Mouse (Mus musculus) forebrain, embryonic 16.5 days (tissue): ENCODE measurements around the gene Gdap1l1. TPM values are rescaled to one million over a fixed set of nuclear protein-coding genes. Genes with fewer than 3 reads are reported as not detected.

ENCODE experiments used
- ATAC-seq: fragments of 200-750 bp; cut with Nextera tagmentation; 2 replicates; pipeline ENCODE4 v1.8.0; 2017; ENCODE audit warnings: mild to moderate bottlenecking, moderate library complexity
- H3K27ac ChIP-seq: fragments of 300-500 bp; sonication (generic); 2 replicates; pipeline ENCODE4 v1.5.1; 2014; ENCODE audit warnings: low read length, control low read depth
- H3K27me3 ChIP-seq: fragments of 300-500 bp; sonication (generic); replicated peaks from 2 replicates; pipeline ENCODE4 v1.6.1; 2014; ENCODE audit warnings: low read length; ENCODE audit not compliant: control insufficient read depth, insufficient read depth
- H3K36me3 ChIP-seq: fragments of 300-500 bp; sonication (generic); 2 replicates; pipeline ENCODE4 v1.6.1; 2014; ENCODE audit not compliant: control insufficient read depth, insufficient read depth
- H3K4me1 ChIP-seq: fragments of 300-500 bp; sonication (generic); replicated peaks from 2 replicates; pipeline ENCODE4 v1.6.1; 2014; ENCODE audit warnings: low read length; ENCODE audit not compliant: control insufficient read depth, insufficient read depth
- H3K4me2 ChIP-seq: fragments of 300-500 bp; sonication (generic); 2 replicates; pipeline ENCODE4 v1.6.1; 2014; ENCODE audit warnings: mild to moderate bottlenecking, low read length, control low read depth
- H3K4me3 ChIP-seq: fragments of 300-500 bp; sonication (generic); replicated peaks from 2 replicates; pipeline ENCODE4 v1.5.1; 2014; ENCODE audit warnings: mild to moderate bottlenecking, low read length, control low read depth
- H3K9ac ChIP-seq: fragments of 300-500 bp; sonication (generic); replicated peaks from 2 replicates; pipeline ENCODE4 v1.6.1; 2014; ENCODE audit warnings: low read depth, low read length, control low read depth
- H3K9me3 ChIP-seq: fragments of 300-500 bp; sonication (generic); 2 replicates; pipeline ENCODE4 v1.6.1; 2016; ENCODE audit warnings: low read length; ENCODE audit not compliant: control insufficient read depth
- WGBS: fragments of 180-500 bp; shearing (Covaris S2); extraction: QIAGEN DNeasy Blood & Tissue Kit; methylation state at CpG from one replicate; pipeline ENCODE4 v1.1.7; 2014; 5-methylcytosine and 5-hydroxymethylcytosine counted together
- polyA plus RNA-seq: library from polyadenylated mRNA; unstranded; fragments of >200 nt; fragmentation: Nextera tagmentation; extraction: Ambion mirVana; gene quantifications from 2 replicates; pipeline ENCODE4 v1.2.1, GENCODE M21; 2015

Gdap1l1 gene
- polyA plus RNA-seq, 1 experiment from 2014 or later: 124 TPM

- peak overlapping the region; percentile 85 for H3K9ac ChIP-seq
- peak; percentile 100 for ATAC-seq
- no peaks in the 10 kb centered on the region for H3K27me3 ChIP-seq
- H3K36me3 ChIP-seq: peaks cover 3% of the 10 kb centered on the region
- peaks cover 28% of the 10 kb centered on the region for H3K4me1 ChIP-seq
- peak overlapping the region; percentile 88 for H3K27ac ChIP-seq
- H3K4me3 ChIP-seq: peak overlapping the region; percentile 94
- no peaks in the 10 kb centered on the region for H3K9me3 ChIP-seq
- peak overlapping the region; percentile 82 for H3K4me2 ChIP-seq
- under 1% methylated on average over 71 of the region's 71 CpGs for WGBS
These were observed 18.8 kb upstream of the Gdap1l1 start for GRCm38 (mm10) chr2:163419346-163420045.

DNA sequence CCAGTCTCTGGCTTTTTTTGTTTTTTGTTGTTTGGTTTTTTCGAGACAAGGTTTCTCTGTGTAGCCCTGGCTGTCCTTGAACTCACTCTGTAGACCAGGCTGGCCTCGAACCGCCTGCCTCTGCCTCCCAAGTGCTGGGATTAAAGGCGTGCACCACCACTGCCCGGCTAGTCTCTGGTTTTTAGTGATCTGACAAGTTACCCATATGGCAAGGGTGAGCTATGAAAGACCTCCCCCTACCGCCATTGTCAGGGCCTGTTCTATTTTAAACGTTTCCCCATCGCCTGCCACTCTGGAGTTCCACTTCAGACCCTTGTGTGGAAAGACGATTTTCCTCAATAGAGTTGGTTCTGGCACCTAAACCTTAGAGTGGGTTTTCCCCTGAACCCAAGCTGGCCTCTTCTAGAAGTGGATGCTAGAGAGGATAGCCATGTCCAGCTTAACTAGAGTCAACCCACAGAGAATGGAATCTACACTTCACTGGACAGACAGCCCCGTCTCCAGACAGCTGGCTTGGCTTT is 17.9 kb upstream of the Gdap1l1 start:
- WGBS: 31% methylated on average over 10 of the region's 10 CpGs
- Histone ChIP-seq H3K9me3 (no peaks in the 10 kb centered on the region), H3K4me2 (peak overlapping the region; percentile 82), H3K4me1 (peaks cover 28% of the 10 kb centered on the region), H3K27me3 (no peaks in the 10 kb centered on the region), H3K27ac (no peak overlapping the region), H3K36me3 (no peaks in the 10 kb centered on the region; the same call in 1 of the 2 replicates), H3K9ac (peak overlapping the region; percentile 79), H3K4me3 (peak overlapping the region; percentile 94)
- no peak for ATAC-seq

GRCm38 (mm10) chr2:163422895-163423660 is 15.2 kb upstream of the Gdap1l1 start:
- Histone ChIP-seq H3K4me2 (no peak overlapping the region), H3K9me3 (no peaks in the 10 kb centered on the region), H3K36me3 (no peaks in the 10 kb centered on the region; the same call in 1 of the 2 replicates), H3K4me1 (peaks cover 21% of the 10 kb centered on the region), H3K9ac (no peak overlapping the region), H3K4me3 (no peak overlapping the region), H3K27me3 (no peaks in the 10 kb centered on the region), H3K27ac (no peak overlapping the region)
- ATAC-seq: no peak
- 86% methylated on average over 9 of the region's 9 CpGs for WGBS

DNA sequence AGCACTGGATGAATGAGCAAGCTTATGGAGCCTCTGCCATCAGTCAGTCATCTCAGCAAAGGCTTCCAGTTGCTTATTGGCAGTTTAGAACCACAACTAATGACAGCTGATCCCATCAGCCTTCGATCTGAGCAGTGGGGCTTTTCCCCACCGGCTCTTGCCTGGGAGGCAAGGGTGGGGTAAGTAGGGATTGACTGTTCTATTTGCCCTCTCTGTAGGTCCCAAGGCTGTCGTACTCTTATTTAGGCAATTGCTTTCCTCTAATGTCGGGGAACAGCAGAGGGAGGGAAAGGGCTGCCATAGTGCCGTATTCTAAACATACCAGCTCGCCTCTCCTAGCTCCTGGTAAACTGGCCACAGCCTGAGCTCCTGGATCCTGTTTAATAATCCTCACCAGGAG is 13.7 kb upstream of the Gdap1l1 start, which contains the start of gene Oser1:
Oser1 (minus strand) TSS at position 101 of the 400 bp plus-strand sequence.
- WGBS: 83% methylated on average over 6 of the region's 6 CpGs
- H3K4me3 ChIP-seq: no peak within 1 kb of the TSS
- H3K9ac ChIP-seq: no peak within 1 kb of the TSS
- ATAC-seq: no peak
- no peaks in the 10 kb centered on the region for H3K9me3 ChIP-seq
- H3K4me1 ChIP-seq: peaks cover 15% of the 10 kb centered on the region
- no peak within 1 kb of the TSS for H3K4me2 ChIP-seq
- no peaks in the 10 kb centered on the region for H3K27me3 ChIP-seq
- H3K36me3 ChIP-seq: no peaks in the 10 kb centered on the region; the same call in 1 of the 2 replicates
- no peak within 1 kb of the TSS for H3K27ac ChIP-seq

DNA sequence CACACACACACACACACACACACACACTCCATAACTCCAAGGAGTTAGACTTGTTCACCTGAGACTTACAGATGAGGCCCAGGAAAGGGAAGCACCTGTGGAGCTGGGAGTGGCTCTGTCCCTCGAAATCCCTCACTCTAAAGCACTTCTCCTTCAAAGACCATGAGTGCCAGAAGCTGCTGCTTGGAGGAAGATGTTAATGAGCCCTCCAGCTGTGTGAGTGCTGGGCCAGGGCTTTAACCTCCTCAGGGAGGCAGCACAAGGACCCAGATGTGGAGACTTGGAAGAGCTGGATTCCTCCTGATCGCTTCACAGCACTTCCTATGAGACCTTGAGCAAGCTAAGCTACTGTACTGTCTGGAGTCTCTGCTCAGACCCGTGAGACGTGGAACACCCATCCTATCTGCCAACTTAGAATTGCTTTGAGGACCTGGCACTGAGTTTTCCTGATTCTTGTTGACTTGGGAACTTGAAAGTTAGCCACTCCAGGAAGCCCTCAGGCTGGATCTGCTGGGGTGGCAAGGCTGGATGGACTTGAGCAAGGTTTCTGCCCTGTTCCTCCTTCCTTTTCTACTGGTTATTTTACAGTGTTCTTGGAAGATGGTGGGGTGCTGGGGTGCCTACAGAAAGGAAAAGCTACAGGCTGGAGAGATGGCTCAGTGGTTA is 9.8 kb upstream of the Gdap1l1 start:
- Histone ChIP-seq H3K9me3 (no peaks in the 10 kb centered on the region), H3K27ac (no peak overlapping the region), H3K27me3 (no peaks in the 10 kb centered on the region), H3K36me3 (no peaks in the 10 kb centered on the region), H3K4me1 (no peaks in the 10 kb centered on the region), H3K9ac (no peak overlapping the region), H3K4me3 (no peak overlapping the region), H3K4me2 (no peak overlapping the region)
- WGBS: 52% methylated on average over 4 of the region's 4 CpGs
- no peak for ATAC-seq

GRCm38 (mm10) chr2:163431289-163431688 is 7.0 kb upstream of the Gdap1l1 start:
- Histone ChIP-seq H3K27ac (no peak overlapping the region), H3K4me3 (no peak overlapping the region), H3K9me3 (no peaks in the 10 kb centered on the region), H3K4me1 (no peaks in the 10 kb centered on the region), H3K4me2 (no peak overlapping the region), H3K9ac (no peak overlapping the region), H3K27me3 (no peaks in the 10 kb centered on the region), H3K36me3 (no peaks in the 10 kb centered on the region)
- 87% methylated on average over 9 of the region's 9 CpGs for WGBS
- ATAC-seq: no peak

GRCm38 (mm10) chr2:163433971-163434370 is 4.3 kb upstream of the Gdap1l1 start:
- Histone ChIP-seq H3K4me1 (peaks cover 4% of the 10 kb centered on the region; the same call in 1 of the 2 replicates), H3K9me3 (no peaks in the 10 kb centered on the region), H3K27ac (no peak overlapping the region), H3K4me2 (no peak overlapping the region), H3K36me3 (no peaks in the 10 kb centered on the region), H3K4me3 (no peak overlapping the region), H3K9ac (no peak overlapping the region), H3K27me3 (no peaks in the 10 kb centered on the region)
- WGBS: 29% methylated on average over 4 of the region's 4 CpGs
- ATAC-seq: no peak

- peaks cover 21% of the 10 kb centered on the region for H3K4me1 ChIP-seq
These were observed 476 bp upstream of the Gdap1l1 start for GRCm38 (mm10) chr2:163437800-163438199.

More at GRCm38 (mm10) chr2:163437800-163438199, 476 bp upstream of the Gdap1l1 start:
- peak; percentile 22; the same call in 1 of the 2 replicates for ATAC-seq
- Histone ChIP-seq H3K4me2 (peak overlapping the region; percentile 74), H3K27me3 (no peaks in the 10 kb centered on the region), H3K4me3 (peak overlapping the region; percentile 83), H3K9ac (peak overlapping the region; percentile 89), H3K36me3 (no peaks in the 10 kb centered on the region), H3K9me3 (no peaks in the 10 kb centered on the region), H3K27ac (no peak overlapping the region)
- 33% methylated on average over 4 of the region's 4 CpGs for WGBS
